Mouse (Mus musculus) kidney, adult 9 months (tissue): ENCODE measurements around the gene Fgfr2.

Experiments used
- DNase-seq: peaks from one replicate; pipeline ENCODE4 v3.0.0; 2022

The Fgfr2 gene

GRCm38 (mm10) chr7:133039556-133040255 lies 83.4 kb downstream of the Fgfr2 start:
- DNase-seq: no peak

GRCm38 (mm10) chr7:133037618-133038017 lies 85.5 kb downstream of the Fgfr2 start:
- peak; percentile 36 for DNase-seq

- DNase-seq: peak; percentile 50
Measured at GRCm38 (mm10) chr7:133037217-133037616, 85.9 kb downstream of the Fgfr2 start.

GRCm38 (mm10) chr7:133035901-133036300 lies 87.2 kb downstream of the Fgfr2 start:
- DNase-seq: no peak

GRCm38 (mm10) chr7:133032589-133033203 lies 90.5 kb downstream of the Fgfr2 start:
- peak; percentile 73 for DNase-seq

GRCm38 (mm10) chr7:133029496-133030047 lies 93.6 kb downstream of the Fgfr2 start:
- DNase-seq: no peak

- DNase-seq: no peak
Measured at GRCm38 (mm10) chr7:133029004-133029403, 94.1 kb downstream of the Fgfr2 start.

- DNase-seq: no peak
Measured at GRCm38 (mm10) chr7:133027930-133028329, 95.2 kb downstream of the Fgfr2 start.

- DNase-seq: no peak
Measured at GRCm38 (mm10) chr7:133024694-133025093, 98.5 kb downstream of the Fgfr2 start.

GRCm38 (mm10) chr7:133019481-133020020 lies 103.6 kb downstream of the Fgfr2 start:
- peak; percentile 46 for DNase-seq

- no peak for DNase-seq
Measured at GRCm38 (mm10) chr7:133018961-133019360, 104.2 kb downstream of the Fgfr2 start.

- DNase-seq: no peak
Measured at GRCm38 (mm10) chr7:133015416-133016070, 107.6 kb downstream of the Fgfr2 start.

GRCm38 (mm10) chr7:133014631-133015030 lies 108.5 kb downstream of the Fgfr2 start:
- DNase-seq: no peak

- no peak for DNase-seq
Measured at GRCm38 (mm10) chr7:133013923-133014322, 109.2 kb downstream of the Fgfr2 start.

GRCm38 (mm10) chr7:133012637-133013366 lies 110.3 kb downstream of the Fgfr2 start:
- no peak for DNase-seq

GRCm38 (mm10) chr7:133011611-133012010 lies 111.5 kb downstream of the Fgfr2 start:
- no peak for DNase-seq

- peak; percentile 26 for DNase-seq
Measured at GRCm38 (mm10) chr7:133011191-133011590, 112.0 kb downstream of the Fgfr2 start.

GRCm38 (mm10) chr7:133010477-133010876 lies 112.7 kb downstream of the Fgfr2 start:
- no peak for DNase-seq

- DNase-seq: peak; percentile 48
Measured at GRCm38 (mm10) chr7:133009676-133010075, 113.5 kb downstream of the Fgfr2 start.

GRCm38 (mm10) chr7:133008663-133009062 lies 114.5 kb downstream of the Fgfr2 start:
- DNase-seq: no peak

- DNase-seq: no peak
Measured at GRCm38 (mm10) chr7:133007343-133007742, 115.8 kb downstream of the Fgfr2 start.

GRCm38 (mm10) chr7:133005772-133006171 lies 117.4 kb downstream of the Fgfr2 start:
- DNase-seq: no peak

GRCm38 (mm10) chr7:133003421-133003820 lies 119.7 kb downstream of the Fgfr2 start:
- peak; percentile 81 for DNase-seq
